Mouse (Mus musculus) cerebellum, adult 9-10 months (tissue): ENCODE results near the gene Adssl1.

Experiments used
- DNase-seq: peaks from one replicate; pipeline ENCODE4 v3.0.0; 2022

The Adssl1 gene

DNA sequence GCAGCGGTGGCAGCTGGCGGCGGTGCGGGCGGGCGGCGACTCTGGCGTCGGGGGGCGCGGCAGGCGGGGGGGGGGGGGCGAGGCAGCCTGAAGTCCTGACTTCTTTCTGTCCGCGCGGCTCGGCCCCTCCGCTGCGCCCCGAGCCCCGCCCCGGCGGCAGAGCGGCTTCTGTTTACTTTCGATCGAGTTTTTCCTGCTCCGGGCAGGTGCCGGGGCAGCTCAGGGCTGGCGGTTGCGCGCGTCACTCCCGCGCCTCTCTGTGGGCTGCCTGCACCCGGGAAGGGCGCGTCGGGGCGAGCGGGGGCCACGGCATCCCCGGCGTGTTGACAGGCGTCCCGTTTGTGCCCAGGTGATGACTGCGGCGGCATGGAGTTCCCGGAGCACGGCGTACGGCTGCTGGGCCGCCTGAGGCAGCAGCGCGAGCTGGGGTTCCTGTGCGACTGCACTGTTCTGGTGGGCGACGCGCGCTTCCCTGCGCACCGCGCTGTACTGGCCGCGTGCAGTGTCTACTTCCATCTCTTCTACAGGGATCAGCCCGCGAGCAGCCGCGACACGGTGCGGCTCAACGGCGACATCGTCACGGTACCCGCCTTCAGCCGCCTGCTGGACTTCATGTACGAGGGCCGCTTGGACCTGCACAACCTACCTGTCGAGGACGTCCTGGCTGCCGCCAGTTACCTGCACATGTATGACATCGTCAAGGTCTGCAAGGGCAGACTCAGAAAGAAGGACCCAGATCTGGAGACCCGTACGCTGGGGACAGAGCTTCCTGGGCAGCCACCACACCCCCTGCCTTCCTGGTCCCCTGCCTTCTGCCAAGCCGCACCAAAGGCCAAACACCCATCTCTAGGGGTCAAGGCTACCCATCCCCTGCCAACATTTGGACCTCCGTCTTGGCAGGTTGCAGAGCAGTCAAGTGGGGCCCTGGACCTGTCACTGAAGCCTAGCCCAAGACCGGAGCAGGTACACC is 59.5 kb downstream of the Adssl1 start:
- no peak for DNase-seq

DNA sequence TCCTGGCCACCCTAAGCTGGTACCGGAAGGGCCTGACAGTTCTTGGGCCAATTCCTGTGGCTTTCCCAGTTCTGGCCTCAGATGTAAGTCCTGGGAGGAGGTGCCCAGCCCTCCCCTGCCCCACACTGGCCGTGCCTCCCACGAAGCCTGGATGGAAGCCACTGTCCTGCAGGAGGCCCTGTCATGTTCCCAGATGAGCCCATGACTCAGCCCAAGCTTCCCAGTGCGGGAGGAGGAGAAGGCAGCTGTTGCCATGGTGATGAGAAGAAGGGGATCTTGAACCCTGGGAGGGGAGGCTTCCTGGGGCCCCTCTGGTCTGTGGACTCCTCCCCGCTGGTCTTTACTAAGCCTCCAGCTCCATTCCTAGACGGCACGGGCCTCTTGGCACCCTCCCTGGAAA is 63.5 kb downstream of the Adssl1 start:
- DNase-seq: no peak

DNA sequence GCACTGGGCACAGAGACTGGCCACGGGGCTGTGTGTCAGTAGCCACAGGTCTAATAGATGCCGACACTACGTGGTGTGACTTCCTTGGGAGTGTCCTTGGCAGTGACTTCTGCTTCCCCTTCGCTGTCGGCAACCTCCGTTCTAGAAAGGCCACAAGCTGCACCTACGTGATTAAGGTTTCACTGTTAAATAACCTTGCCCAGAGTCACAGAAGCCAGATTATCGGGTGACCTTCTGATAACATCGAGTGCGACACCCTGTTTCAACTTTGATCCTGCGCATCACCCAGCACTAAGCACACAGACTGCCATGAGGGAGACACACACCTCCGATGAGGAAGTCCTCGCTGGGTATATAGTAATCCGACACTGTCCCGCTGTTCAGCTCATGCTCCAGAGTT is 68.6 kb downstream of the Adssl1 start:
- DNase-seq: no peak
